Mouse (Mus musculus): ENCODE results near the gene Faf2.

The Faf2 gene

DNA sequence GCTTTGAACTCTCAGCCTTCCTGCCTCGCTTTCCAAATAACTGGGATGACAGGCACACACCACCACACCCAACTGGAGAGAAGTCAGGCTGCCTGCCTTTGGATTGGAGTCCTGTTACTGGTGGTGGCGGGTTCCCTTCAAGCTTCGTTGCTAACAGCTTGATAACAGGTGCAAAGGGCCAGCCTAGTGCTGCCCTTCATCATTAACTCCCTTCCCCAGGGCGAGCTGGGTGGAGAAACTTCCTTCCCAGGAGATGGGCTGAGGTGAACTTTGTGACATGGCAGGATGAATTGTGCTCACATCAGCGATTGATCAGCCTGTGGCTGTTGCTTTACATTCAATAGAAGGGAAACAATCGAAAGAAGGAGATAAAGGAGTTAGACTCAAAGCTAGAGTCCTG lies 83.3 kb downstream of the Faf2 start:
- CTCF ChIA-PET, result no interaction called here

GRCm38 (mm10) chr13:54710866-54711265 lies 89.3 kb downstream of the Faf2 start:
- CTCF ChIA-PET, result no interaction called here

Data from spleen, embryonic (tissue).